Mouse (Mus musculus) megakaryocyte, embryonic 14.5 days (primary cell): Measurements from ENCODE around the gene Tfcp2.

ENCODE experiments used
- FLI1 ChIP-seq: IDR thresholded peaks from 2 replicates; pipeline ENCODE4 v1.6.1; 2012; ENCODE audit warnings: low read length, inconsistent platforms, mixed read lengths
- GATA1 ChIP-seq: IDR thresholded peaks from 3 replicates; pipeline ENCODE4 v1.6.1; 2012; ENCODE audit warnings: mixed read lengths, low read length, inconsistent platforms, borderline replicate concordance

GRCm38 (mm10) chr15:100588297-100588696 is 36.5 kb upstream of the Tfcp2 start:
- TF ChIP-seq GATA1 (no peak), FLI1 (no peak)
